In genomic region chr11:17871920-17872319, GRCm38 (mm10) we compare ENCODE assay signal across 16 mouse cellular contexts.
"Had no signal": no experiment of that assay in that cellular context is flagged by ENCODE, and none has a peak within 500 bp of the region (broad histone marks: within the 10 kb centered on the region; RNA-seq: fewer than 3 reads in every experiment).

No protein-coding gene starts in this region.

- H3K27ac ChIP-seq: left cerebral cortex, adult 2 months; limb, embryonic 10.5 days; liver, embryonic 15.5 days; neural tube, embryonic 13.5 days; stomach, embryonic 15.5 days had no signal

- H3K4me3 ChIP-seq: left cerebral cortex, adult 2 months; limb, embryonic 10.5 days; liver, embryonic 15.5 days; neural tube, embryonic 13.5 days; stomach, embryonic 15.5 days had no signal

- DNase-seq: kidney, adult 2 months; kidney, postnatal 25 days; lung, adult 2 months; lung, postnatal 36 days; midbrain, embryonic 14.5 days; right cerebral cortex, postnatal 14 days; thymus, adult 2 months; thymus, postnatal 25 days had no signal

- H3K36me3 ChIP-seq: limb, embryonic 10.5 days; liver, embryonic 15.5 days; neural tube, embryonic 13.5 days; stomach, embryonic 15.5 days had no signal

- H3K4me2 ChIP-seq: liver, embryonic 11.5 days; liver, embryonic 15.5 days; neural tube, embryonic 13.5 days; stomach, embryonic 15.5 days had no signal

- H3K27me3 ChIP-seq: liver, embryonic 15.5 days; neural tube, embryonic 13.5 days; stomach, embryonic 15.5 days had no signal

- H3K9me3 ChIP-seq: limb, embryonic 10.5 days; liver, embryonic 15.5 days; neural tube, embryonic 13.5 days; stomach, embryonic 15.5 days had no signal

- H3K4me1 ChIP-seq: limb, embryonic 10.5 days; liver, embryonic 15.5 days; neural tube, embryonic 13.5 days; stomach, embryonic 15.5 days had no signal

- ATAC-seq: intestine, embryonic 16.5 days; lung, postnatal 0 days had no signal

- H3K9ac ChIP-seq: liver, embryonic 15.5 days; neural tube, embryonic 13.5 days; stomach, embryonic 15.5 days had no signal
